Mouse (Mus musculus) T-cell, adult 66 days (primary cell): ENCODE data around the gene Cacna1g. TPM values are rescaled to one million over a fixed set of nuclear protein-coding genes. Genes with fewer than 3 reads are reported as not detected.

Experiments
- total RNA-seq, 2 experiments: library from RNA; stranded (reverse); gene quantifications; 3 replicates in 1 of 2; 4 replicates in 1 of 2; pipeline ENCODE4 v1.2.4; 2023

The Cacna1g gene
- total RNA-seq = not detected

GRCm38 (mm10) chr11:94473707-94474543 is at the start of gene Cacna1g:
TSS of gene Cacna1g (minus strand) at chr11:94474198.

GRCm38 (mm10) chr11:94521219-94521843 is 47.3 kb upstream of the Cacna1g start, which contains the start of gene Mycbpap:
TSS of gene Mycbpap (minus strand) at chr11:94521742.

DNA sequence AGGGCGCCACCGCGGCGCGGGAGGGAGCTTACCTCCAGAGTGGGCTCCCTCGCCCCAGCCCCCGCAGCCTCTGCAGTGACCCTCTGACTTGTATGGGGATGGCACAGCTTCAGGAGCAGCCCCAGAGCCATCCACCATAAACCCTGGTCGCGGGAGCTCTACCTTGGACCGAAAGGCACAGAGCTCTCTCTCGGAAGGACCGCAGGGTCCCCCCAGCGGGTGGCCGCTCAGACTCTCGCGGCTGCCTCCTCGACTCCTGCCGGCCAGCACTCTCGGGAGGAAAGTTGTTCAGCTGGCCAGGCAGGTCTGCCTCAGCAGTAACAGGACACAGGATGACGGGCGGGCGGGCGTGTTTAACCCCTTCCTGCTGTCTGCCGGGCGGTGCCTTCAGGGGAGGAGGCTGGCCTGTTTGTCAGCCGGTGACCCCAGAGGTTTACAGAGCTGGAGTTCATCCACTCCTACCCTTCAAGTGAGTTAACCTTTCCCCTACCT is 25.7 kb upstream of the Cacna1g start, which contains the start of gene Epn3:
TSS of gene Epn3 (minus strand) at position 314 of the 492 bp plus-strand sequence.

GRCm38 (mm10) chr11:94486001-94486400 is 12.0 kb upstream of the Cacna1g start, which contains the start of gene Spata20:
TSS of gene Spata20 (minus strand) at chr11:94486179.

GRCm38 (mm10) chr11:94392672-94393109 is 81.3 kb downstream of the Cacna1g start, which contains the start of gene Abcc3:
TSS of gene Abcc3 (minus strand) at chr11:94392997.

Other genes with a start within 250 kb of the Cacna1g start
- 1 to 10 TPM; 1.0 to 1.8 TPM for gene Wfikkn2, start 228.2 kb downstream of the Cacna1g start, total RNA-seq
- gene Gm21885, start 192.3 kb downstream of the Cacna1g start, total RNA-seq = not detected
- gene Luc7l3, start 152.2 kb downstream of the Cacna1g start, total RNA-seq = 100 to 1,000 TPM; 106 to 115 TPM
- gene Ankrd40, start 146.2 kb downstream of the Cacna1g start, total RNA-seq = 10 to 100 TPM; 38.0 to 49.6 TPM
- gene Abcc3, start 81.2 kb downstream of the Cacna1g start, total RNA-seq = 1 to 10 TPM; 5.0 to 5.1 TPM
- gene Spata20, start 12.0 kb upstream of the Cacna1g start, total RNA-seq = not detected
- under 1 TPM in 1 of 2 experiments, not detected in 1; 0.15 TPM for gene Epn3, start 25.8 kb upstream of the Cacna1g start, total RNA-seq
- not detected for gene Mycbpap, start 47.5 kb upstream of the Cacna1g start, total RNA-seq
- 1 to 10 TPM; 5.5 to 7.2 TPM for gene Rsad1, start 75.1 kb upstream of the Cacna1g start, total RNA-seq
- gene Chad, start 90.8 kb upstream of the Cacna1g start, total RNA-seq = not detected
- gene Acsf2, start 127.7 kb upstream of the Cacna1g start, total RNA-seq = 10 to 100 TPM; 18.8 to 19.5 TPM
- 10 to 100 TPM; 63.3 to 68.5 TPM for gene Lrrc59, start 155.6 kb upstream of the Cacna1g start, total RNA-seq
- 10 to 100 TPM; 17.2 to 29.0 TPM for gene Mrpl27, start 179.6 kb upstream of the Cacna1g start, total RNA-seq
- gene Eme1, start 179.8 kb upstream of the Cacna1g start, total RNA-seq = 1 to 10 TPM; 4.5 to 5.2 TPM
- gene Xylt2, start 203.3 kb upstream of the Cacna1g start, total RNA-seq = 10 to 100 TPM; 53.9 to 54.6 TPM
- gene Gm11541, start 230.3 kb upstream of the Cacna1g start, total RNA-seq = not detected